Mouse (Mus musculus) liver, embryonic 14.5 days (tissue): ENCODE measurements at regions not wholly inside any gene's neighbourhood (a gene's known extent, or its start where the extent isn't known, plus 50 kb on each side); places are given as distances from the start of the nearest gene placed in this dataset.

Source experiments
- CTCF ChIP-seq: IDR thresholded peaks from 2 replicates; pipeline ENCODE4 v1.5.1; 2016; ENCODE audit warnings: antibody characterized with exemption, low read depth, control low read depth
- EP300 ChIP-seq: IDR thresholded peaks from 2 replicates; pipeline ENCODE4 v1.6.1; 2016; ENCODE audit warnings: antibody characterized with exemption, low read depth

DNA sequence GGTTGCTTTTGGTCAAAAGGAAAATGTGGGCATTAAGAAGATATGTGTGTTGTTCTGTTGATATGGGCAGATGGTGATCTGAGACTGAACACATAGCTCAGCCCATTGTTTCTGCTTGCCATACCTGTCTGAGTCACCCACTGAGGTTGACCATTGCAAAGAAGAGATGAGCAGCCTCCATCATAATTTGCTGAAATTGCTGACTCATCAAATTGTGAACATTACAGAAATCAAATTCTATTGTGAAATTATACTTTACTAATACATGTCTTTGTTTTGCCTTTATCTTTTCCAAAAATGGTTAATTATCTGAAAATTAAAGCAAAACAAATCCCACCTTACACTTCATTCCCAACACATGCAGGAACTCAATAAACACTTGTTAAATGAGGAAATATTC, 865.8 kb downstream of the Bcl11a start:
- TF ChIP-seq EP300 (no peak), CTCF (no peak)
